Comparison of ENCODE assay signal across 8 mouse cellular contexts in genomic region chr17:6016213-6016780, GRCm38 (mm10).
DNase-seq lines count a peak whose midpoint lies in the region; ATAC-seq lines count a peak whose summit lies in the region.

No protein-coding gene starts in this region.

- intact Hi-C loops in gastrocnemius, postnatal 36 days (cut with DNase I) = no loop called here

- H3K4me2 ChIP-seq in embryonic facial prominence, embryonic 15.5 days (replicated peaks) = no peak overlapping the region
- no peak overlapping the region for H3K4me2 ChIP-seq in limb, embryonic 13.5 days (replicated peaks)
- no peak overlapping the region for H3K4me2 ChIP-seq in stomach, embryonic 16.5 days (ENCODE audit: low read depth, low read length)
- H3K4me2 ChIP-seq in hindbrain, embryonic 12.5 days (replicated peaks) = no peak overlapping the region

- peak; percentile 36 for DNase-seq in embryo, embryonic 10 days (ENCODE audit: low spot score)
- DNase-seq in embryo, embryonic 9.5 days (ENCODE audit: extremely low spot score) = no peak
- DNase-seq in gastrocnemius, postnatal 36 days = no peak
- no peak for DNase-seq in gastrocnemius, postnatal 10 days

- no peak overlapping the region for H3K9ac ChIP-seq in embryonic facial prominence, embryonic 15.5 days
- no peak overlapping the region for H3K9ac ChIP-seq in limb, embryonic 13.5 days
- H3K9ac ChIP-seq in stomach, embryonic 16.5 days (ENCODE audit: low read length) = no peak overlapping the region
- no peak overlapping the region for H3K9ac ChIP-seq in hindbrain, embryonic 12.5 days

- H3K27me3 ChIP-seq in embryonic facial prominence, embryonic 15.5 days = no peaks in the 10 kb centered on the region
- no peaks in the 10 kb centered on the region for H3K27me3 ChIP-seq in limb, embryonic 13.5 days
- no peaks in the 10 kb centered on the region for H3K27me3 ChIP-seq in stomach, embryonic 16.5 days (ENCODE audit: control insufficient read depth, insufficient read depth, low read length)
- H3K27me3 ChIP-seq in hindbrain, embryonic 12.5 days = no peaks in the 10 kb centered on the region

- ATAC-seq in embryonic facial prominence, embryonic 15.5 days (ENCODE audit: insufficient number of reproducible peaks, low FRiP score, low TSS enrichment, low read depth) = 0 out of 2 replicates have a peak, but pooled peaks have one; percentile 64
- ATAC-seq in limb, embryonic 13.5 days (ENCODE audit: low FRiP score, low read depth) = 0 out of 2 replicates have a peak, but pooled peaks have one; percentile 44
- peak; percentile 93 for ATAC-seq in stomach, embryonic 16.5 days (ENCODE audit: insufficient read depth, low FRiP score)
- ATAC-seq in hindbrain, embryonic 12.5 days (ENCODE audit: low FRiP score) = no peak; the same call in 1 of the 2 replicates

- H3K27ac ChIP-seq in embryonic facial prominence, embryonic 15.5 days (replicated peaks) = no peak overlapping the region
- no peak overlapping the region for H3K27ac ChIP-seq in limb, embryonic 13.5 days
- peak overlapping the region; percentile 82 for H3K27ac ChIP-seq in stomach, embryonic 16.5 days (ENCODE audit: low read length)
- H3K27ac ChIP-seq in hindbrain, embryonic 12.5 days = no peak overlapping the region

- H3K4me3 ChIP-seq in embryonic facial prominence, embryonic 15.5 days (replicated peaks) = no peak overlapping the region
- no peak overlapping the region for H3K4me3 ChIP-seq in limb, embryonic 13.5 days
- no peak overlapping the region for H3K4me3 ChIP-seq in stomach, embryonic 16.5 days (replicated peaks; ENCODE audit: low read length)
- no peak overlapping the region for H3K4me3 ChIP-seq in hindbrain, embryonic 12.5 days

- WGBS in embryonic facial prominence, embryonic 15.5 days = 69% methylated on average over 7 of the region's 7 CpGs
- 83% methylated on average over 7 of the region's 7 CpGs for WGBS in limb, embryonic 13.5 days
- WGBS in stomach, embryonic 16.5 days = 59% methylated on average over 7 of the region's 7 CpGs
- WGBS in hindbrain, embryonic 12.5 days = 69% methylated on average over 7 of the region's 7 CpGs

- no peaks in the 10 kb centered on the region for H3K36me3 ChIP-seq in embryonic facial prominence, embryonic 15.5 days
- H3K36me3 ChIP-seq in limb, embryonic 13.5 days = no peaks in the 10 kb centered on the region
- no peaks in the 10 kb centered on the region for H3K36me3 ChIP-seq in stomach, embryonic 16.5 days (ENCODE audit: control insufficient read depth, insufficient read depth, low read length)
- no peaks in the 10 kb centered on the region for H3K36me3 ChIP-seq in hindbrain, embryonic 12.5 days

- peaks cover 5% of the 10 kb centered on the region; the same call in 1 of the 2 replicates for H3K4me1 ChIP-seq in embryonic facial prominence, embryonic 15.5 days
- H3K4me1 ChIP-seq in limb, embryonic 13.5 days = peaks cover 3% of the 10 kb centered on the region; the same call in 1 of the 2 replicates
- H3K4me1 ChIP-seq in stomach, embryonic 16.5 days (ENCODE audit: control insufficient read depth, insufficient read depth, low read length) = peaks cover 7% of the 10 kb centered on the region
- no peaks in the 10 kb centered on the region for H3K4me1 ChIP-seq in hindbrain, embryonic 12.5 days

- no peaks in the 10 kb centered on the region for H3K9me3 ChIP-seq in embryonic facial prominence, embryonic 15.5 days (replicated peaks)
- no peaks in the 10 kb centered on the region for H3K9me3 ChIP-seq in limb, embryonic 13.5 days
- no peaks in the 10 kb centered on the region for H3K9me3 ChIP-seq in stomach, embryonic 16.5 days (replicated peaks; ENCODE audit: control insufficient read depth, low read length)
- H3K9me3 ChIP-seq in hindbrain, embryonic 12.5 days (replicated peaks) = no peaks in the 10 kb centered on the region
